Mouse (Mus musculus) erythroid progenitor cell, adult 5-6 weeks (primary cell): Measurements from ENCODE around the gene Coro7. TPM values are rescaled to one million over a fixed set of nuclear protein-coding genes. Genes with fewer than 3 reads are reported as not detected.

ENCODE experiments used
- ATAC-seq: replicated peaks from 2 replicates; pipeline ENCODE4 v1.8.0; 2016; ENCODE audit warnings: moderate number of reproducible peaks, mild to moderate bottlenecking, moderate TSS enrichment, inconsistent platforms; ENCODE audit not compliant: poor library complexity, low FRiP score, severe bottlenecking
- total RNA-seq, 2 experiments: library from RNA; stranded (forward) in 1 of 2; stranded (reverse) in 1 of 2; fragments of 150-400 nt in 1 of 2; fragments of 186-747, 209-891 nt in 1 of 2; gene quantifications; 2 replicates each; pipeline versions ENCODE4 v1.2.3 to v1.2.4; 2015 to 2017; ENCODE audit warnings: low replicate concordance in 2 of 2

Coro7 gene
- total RNA-seq, 2 experiments from 2014 or later: 14.8 to 36.5 TPM

DNA sequence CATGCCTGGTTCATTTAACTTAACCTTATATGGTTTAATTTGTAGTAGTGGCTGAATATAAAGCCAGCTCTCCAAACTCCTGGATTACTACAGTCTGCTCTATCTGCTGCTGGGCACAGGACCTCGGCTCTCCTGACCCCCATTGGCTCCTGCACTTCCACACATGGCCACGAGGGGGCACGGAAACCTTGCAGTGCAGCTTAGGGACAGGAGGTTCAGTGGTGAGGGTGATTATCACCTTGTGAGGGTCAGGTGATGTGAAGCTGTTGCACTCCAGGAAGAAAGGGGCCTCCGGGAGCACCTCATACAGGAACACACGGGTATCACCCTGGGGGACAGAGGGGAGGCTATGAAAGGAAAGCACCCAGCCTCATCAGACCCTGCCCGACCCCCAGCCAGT lies 49.6 kb downstream of the Coro7 start:
- ATAC-seq: peak; percentile 69

DNA sequence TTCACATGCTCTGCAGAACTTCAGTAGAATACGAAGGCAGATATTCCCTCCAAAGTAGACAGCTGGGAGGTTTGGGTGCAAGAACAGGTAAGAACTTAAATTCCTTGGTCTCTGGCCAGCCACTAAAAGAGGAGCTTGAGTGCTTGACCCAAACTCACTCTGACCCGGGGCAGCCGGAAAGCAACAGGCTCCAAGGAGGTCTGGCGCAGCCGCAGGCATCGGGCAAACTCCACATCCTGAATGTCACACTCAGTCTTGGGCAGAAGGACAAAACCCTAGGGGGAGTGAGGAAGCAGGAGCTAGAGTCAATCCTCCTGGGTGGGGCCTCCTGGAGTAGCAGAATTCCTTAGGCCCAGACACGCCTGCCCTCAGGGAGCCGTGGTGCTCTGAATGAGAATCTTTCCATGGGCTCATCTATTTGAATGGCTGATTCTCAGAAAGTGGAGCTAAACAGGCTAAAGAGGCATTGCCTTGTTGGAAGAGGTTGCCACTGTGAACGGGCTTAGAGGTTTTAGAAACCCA lies 50.6 kb downstream of the Coro7 start:
- no peak for ATAC-seq

DNA sequence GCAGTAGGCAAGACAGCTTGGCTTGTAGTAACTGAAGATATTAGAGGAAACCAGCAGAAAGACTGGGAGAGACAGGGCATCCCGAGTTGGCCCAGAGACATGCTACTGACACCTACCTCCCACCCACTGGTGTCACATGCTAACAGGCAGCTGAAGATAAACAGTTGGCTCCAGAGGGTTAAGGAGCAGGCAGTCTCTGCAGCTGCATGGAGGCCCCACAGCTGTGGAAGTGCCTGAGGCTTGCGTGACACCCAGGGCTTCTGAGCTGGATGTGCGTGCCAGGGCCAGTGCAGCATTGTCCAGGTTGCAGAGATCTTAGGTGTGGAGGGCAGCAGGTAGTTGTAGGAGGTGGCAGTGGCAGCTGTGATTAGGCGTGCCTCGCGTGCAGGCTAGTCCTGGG lies 52.5 kb downstream of the Coro7 start:
- no peak for ATAC-seq

DNA sequence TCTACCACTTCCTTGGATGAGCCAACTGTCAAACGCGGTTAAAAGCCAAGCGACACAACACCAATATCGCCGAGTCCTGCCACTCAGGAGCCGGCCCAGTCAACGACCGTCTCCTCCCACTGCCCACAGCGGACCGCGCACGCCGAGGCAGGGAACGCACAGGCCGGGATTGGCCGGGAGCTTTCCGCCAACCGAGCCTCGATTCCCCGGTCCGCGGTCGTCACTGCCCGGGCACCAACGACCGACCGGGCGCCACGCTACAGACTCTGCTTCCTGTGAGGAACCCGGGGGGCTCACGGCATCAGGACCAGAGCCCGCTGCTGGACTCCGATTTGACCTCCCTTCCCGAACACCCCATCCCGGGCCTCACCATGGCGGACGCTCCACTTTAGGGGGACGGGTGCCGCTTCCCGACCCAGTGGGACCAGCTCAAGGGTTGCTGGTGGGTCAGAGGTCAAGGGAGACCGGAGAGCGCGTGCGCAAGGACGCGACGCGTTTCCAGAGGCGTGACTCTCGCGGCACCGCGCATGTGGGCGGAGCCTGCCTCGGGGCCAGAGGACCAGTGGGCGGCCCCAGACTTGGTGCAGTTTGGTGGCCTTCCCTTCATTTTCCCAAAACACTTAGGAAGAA lies 55.0 kb downstream of the Coro7 start, which contains the start of gene Pam16:
TSS of gene Pam16 (minus strand) at position 508 of the 630 bp plus-strand sequence.
- ATAC-seq: peak; percentile 95

DNA sequence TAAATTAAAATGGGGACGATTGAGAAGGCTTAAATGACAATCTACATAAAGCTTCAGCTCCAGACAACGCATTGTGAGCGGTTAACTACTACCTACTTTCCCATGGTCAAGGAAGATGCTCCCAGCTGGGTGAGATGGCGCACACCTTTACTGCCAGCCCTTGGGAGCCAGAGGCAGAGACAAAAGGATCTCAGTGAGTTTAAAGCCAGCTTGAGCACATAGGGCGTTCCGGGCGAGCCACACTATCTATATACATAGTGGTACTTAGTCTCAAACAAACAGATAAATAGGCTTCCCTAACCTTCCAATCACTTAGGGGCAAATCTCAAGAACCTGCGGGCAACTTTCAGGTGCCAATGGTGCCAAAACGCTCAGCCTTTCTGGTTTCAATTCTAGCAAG lies 55.5 kb downstream of the Coro7 start:
- peak; percentile 48 for ATAC-seq

DNA sequence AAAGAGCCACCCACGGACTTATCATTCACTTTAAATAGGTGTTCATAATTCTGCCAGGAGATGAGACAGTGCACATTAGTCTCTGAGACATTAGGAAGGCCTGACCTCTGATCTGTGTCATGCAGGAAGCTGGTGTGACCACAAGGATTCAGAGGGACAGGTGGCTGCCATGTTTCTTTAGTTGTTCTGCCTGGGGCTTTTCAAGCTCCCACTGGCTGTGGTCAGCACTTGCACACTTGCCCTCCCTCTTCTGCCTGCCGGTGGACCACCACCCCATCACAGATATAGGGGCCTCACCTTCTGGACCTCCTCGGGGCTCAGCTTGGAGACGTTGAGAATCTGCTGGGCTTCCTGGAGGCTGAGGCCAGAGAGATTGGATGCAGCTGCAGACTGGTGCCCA lies 62.7 kb downstream of the Coro7 start:
- ATAC-seq: no peak

DNA sequence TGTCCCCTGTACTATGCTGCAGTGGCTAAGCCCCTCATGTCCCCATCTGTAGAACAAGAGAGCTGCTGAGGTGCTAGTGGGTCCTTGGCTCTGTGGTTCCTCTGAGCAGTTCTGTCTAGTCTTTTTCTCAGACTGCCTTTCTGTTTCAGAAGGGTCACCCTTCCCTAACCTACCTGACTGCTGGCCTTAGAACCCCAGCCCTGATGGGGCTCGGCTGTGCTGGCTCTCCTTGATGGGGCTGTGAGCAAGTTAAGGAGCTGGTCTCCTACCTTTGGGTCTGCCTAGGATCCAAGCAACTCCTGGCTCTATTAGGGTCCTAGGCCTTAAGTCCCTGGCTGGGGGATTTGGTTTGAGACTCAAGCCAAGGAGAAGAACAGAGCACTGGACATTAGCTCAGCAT lies 64.3 kb downstream of the Coro7 start:
- ATAC-seq: no peak

DNA sequence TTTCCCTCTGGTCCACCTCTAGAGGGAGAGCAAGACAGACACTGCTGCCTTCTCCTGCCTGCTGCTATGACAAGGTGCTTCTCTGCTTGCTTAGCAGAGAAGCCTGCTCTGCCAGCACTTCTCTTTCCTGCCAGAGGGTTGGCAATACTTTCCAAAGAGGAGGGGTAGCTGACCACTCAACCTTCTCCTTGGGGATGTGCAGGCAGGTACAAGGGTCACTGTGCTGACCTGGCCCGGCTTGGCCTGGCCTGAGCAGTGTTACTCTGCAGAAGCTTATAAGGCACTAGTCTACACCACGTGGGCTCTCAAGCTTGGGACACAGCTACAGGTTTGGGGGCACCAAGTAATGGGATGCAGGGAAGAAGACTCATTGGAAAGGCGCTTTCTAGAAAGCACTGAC lies 64.9 kb downstream of the Coro7 start:
- ATAC-seq: no peak

DNA sequence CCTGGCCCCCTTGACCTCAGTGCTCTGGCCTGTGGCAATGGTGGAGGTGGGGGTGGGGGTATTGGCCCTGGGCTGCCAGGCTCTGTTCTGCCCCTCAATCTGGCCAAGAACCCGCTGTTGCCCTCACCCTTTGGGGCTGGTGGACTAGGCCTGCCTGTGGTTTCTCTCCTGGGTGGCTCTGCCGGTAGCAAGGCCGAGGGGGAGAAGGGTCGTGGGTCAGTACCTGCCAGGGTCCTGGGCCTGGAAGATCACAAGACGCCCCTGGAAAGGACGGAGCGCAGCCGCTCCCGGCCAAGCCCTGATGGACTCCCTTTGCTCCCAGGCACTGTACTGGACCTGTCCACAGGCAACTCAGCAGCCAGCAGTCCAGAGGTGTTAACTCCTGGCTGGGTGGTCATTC lies 65.8 kb downstream of the Coro7 start:
- no peak for ATAC-seq

DNA sequence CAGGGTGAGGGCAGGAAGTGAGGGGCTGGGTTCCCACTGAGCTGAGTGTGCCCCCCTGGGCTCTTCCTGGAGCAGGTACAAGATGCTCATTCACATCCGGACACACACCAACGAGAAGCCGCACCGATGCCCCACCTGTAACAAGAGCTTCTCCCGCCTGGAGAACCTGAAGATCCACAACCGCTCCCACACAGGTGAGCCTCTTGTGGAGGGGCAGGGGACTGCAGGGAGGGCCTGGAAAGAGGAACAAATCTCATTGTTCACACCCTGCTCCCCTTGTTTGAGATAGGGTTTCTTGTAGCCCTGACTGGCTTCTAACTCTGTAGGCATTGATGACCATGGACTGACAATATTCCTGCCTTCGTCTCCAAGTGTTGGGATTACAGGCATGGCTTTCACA lies 67.9 kb downstream of the Coro7 start:
- ATAC-seq: no peak

DNA sequence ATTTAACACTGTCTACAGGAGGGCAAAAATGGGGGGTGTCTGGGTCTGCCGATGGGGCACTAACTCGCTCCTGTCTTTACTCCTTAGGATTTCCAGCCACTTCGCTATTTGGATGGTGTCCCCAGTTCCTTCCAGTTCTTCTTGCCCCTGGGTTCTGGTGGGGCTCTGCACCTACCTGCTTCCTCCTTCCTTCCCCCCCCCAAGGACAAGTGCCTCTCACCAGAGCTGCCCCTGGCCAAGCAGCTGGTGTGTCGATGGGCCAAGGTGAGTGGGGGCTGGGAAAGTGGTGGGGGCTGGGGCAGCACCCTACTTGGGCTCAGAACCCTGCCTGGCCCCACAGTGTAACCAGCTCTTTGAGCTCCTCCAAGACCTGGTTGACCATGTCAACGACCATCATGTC lies 68.4 kb downstream of the Coro7 start:
- ATAC-seq: no peak

DNA sequence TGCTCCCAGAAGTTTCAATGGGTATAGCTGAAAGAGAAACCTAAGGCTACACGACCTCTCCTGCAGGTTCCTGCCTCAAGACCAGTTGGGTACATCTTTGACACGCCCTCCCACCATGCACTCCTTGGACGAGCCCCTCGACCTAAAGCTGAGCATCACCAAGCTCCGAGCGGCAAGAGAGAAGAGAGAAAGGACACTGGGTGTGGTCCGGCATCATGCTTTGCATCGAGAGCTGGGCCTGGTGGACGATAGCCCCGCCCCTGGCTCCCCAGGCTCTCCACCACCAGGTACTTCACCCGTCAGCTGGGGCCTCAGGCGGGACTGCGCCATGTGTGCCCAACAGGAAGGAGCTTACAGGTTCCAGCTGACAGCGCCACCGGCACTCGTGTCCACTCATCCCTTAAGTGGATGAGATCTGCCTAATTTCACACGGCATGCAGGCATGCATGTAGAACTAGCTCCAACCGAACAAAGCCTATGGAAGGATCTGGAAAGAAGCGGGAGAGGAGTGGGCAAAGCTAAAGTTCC lies 71.0 kb downstream of the Coro7 start:
- ATAC-seq: no peak

DNA sequence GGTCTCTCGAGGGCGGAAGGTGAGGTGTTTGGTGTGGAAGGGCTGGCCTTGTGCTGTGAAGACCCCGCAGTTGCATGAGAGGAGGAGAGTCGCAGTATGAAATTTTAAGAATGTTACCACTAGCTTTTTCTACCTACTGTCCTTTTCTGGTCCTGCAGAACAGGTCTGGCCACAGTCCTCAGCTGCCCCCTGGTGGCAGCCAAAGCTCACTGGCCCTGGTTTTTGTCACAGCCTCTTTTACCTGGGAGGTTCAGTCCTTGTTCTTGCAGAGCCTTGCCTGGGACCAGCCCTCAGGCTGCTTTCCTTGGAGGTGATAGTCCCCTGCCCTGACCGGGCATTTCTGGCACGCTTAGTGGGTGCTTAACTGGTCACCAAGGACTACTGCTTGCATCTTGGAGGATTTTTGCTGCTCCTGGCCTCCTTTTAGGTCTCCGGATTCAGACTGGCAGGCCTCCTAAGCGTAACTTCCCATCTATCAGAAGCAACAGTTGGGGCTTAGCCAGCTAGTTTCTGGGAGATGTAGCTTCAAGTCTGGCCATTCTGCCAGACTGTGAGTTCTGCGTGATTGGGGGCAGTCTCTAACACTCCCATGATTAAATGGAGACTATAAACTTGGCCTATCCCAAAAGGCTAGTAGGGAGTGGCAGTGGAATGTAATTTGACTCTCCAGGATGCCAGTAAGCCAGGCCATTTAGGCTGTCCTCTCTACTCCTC lies 71.6 kb downstream of the Coro7 start:
- peak; percentile 64; the same call in 1 of the 2 replicates for ATAC-seq

DNA sequence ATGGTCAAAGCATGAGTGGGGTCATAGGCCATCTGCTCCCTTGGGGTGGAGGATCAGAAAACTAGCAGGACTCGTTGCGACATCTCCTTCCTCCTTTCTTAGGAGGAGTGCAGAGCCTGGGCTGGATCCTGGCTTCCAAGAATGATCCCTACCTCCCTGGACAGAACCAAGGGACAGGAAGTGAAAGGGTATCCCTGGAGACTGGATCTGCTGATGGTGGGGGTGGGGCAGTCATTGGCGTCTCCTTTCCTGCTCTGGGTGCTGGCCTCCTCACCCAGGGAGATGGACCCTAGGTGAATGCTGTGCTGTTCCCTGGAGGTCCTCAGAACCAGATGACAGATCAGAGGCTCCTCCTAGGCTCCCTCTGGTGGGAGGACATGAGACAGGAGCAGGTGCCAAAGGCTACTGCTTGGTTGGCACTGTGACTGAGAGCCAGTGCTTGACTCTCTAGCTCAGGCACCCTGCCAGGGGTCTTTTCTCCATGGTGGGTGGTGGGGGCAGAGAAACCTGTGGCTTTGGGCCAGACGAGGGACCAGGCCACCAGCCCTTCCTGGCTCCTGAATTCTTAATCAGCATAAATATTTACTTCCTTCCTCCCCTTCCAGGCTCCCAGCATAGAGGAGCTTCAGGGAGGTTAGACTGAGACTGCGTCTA lies 73.0 kb downstream of the Coro7 start:
- 0 out of 2 replicates have a peak, but pooled peaks have one; percentile 8 for ATAC-seq

DNA sequence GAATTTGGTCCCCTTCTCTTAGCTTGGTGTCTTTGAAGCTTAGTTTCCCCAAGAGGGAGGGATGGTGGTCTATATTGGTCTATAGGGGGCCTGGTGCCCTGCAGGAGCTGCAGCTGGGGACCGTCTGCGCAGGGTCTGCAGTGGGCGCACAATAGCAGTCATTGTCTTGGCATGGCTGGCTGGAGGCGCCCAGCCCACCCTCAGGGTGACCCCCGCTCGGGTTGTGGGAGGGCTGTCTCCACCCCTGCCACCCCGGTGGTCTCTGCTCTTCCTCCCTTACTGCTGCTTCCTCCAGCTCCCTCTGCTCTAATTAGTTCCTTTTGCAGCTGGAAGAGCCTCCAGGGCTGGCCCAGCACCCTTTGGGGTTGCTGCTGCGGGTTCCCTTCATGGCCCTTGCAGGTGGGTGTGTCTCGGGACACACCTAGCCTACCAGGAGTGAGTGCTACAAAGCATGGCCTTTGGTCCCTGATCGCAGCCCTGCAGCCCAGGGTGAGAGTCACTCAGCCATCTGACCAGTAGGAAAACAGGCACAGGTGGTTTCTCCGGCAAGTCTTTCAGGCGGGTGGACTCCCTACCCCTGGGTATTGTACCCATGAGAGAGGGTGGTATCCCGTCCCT lies 74.0 kb downstream of the Coro7 start:
- ATAC-seq: no peak

DNA sequence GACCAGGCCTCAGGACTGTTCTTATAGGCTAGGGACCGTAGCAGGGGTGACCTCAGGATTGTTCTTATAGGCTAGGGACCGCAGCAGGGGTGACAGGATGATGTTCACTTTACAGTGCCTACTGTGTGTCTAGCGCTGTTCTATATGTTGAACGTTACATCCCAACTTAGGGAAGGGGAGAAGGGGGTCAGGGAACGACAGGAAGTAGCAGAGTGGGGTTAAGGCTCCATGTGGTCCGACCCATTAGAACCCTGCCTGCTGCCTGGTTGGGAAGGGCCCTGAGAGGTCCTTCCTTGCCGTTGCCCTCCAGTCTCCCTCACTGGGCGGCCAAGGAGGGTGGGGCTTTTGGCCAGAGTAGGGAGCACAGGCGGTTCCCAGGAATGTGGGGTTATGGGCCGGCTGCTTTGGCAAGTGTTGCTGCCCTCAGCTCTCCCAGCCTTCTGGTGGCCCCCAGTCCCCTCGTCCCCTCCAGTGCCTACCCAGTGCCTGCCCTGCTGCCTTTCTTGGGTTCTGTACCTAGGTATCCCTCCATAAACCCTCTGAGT lies 75.2 kb downstream of the Coro7 start:
- no peak for ATAC-seq

DNA sequence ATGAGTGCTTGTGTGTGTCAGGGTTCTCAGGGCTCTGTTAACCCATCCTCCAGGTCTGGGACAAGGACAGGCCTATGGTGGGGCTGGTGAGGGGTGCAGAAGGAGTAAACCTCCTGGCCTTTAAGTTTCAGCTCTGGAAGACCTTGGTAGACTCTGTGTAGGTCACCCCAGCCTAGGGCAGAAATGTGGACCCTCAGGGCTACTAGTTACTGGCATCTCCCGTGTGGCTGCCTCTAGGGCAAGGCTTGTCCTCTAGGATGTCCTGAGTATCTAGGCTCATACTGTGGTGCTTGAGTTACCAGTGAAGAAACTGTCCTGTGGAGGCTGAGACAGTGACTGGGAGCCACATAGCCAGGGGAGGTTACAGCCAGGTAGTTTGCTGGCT lies 76.1 kb downstream of the Coro7 start:
- no peak for ATAC-seq

DNA sequence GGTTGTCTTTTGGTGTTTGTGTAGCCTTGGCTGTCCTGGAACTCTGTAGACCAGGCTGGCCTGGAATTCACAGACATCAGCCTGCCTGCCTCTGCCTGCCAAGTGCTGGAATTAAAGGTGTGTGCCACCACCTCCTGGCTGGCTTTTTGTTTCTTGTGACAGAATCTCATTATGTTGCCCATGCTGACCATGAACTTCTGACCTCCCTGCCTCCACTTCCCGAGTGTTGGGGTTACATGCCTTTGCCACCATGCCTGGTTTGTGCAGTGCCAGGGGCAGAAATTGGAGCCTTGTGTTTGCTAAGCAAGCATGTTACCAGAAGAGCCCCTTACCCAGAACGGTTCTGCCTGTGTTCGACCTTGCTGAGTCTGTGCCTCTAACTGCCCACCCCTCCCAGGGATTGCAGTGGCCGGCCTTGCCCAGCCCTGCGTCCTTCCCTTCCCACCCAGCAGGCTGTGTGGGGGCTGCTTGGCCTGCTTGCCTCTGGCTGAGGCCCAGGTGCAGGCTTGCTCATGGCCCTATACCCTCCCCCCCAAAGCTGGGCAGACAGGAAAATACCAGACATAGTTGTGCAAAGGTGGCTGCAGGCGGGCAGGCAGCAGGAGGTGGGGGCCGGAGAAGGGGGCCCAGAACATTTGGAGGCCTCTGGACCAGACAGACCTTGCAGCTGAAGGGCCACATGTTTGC lies 76.7 kb downstream of the Coro7 start:
- no peak for ATAC-seq

DNA sequence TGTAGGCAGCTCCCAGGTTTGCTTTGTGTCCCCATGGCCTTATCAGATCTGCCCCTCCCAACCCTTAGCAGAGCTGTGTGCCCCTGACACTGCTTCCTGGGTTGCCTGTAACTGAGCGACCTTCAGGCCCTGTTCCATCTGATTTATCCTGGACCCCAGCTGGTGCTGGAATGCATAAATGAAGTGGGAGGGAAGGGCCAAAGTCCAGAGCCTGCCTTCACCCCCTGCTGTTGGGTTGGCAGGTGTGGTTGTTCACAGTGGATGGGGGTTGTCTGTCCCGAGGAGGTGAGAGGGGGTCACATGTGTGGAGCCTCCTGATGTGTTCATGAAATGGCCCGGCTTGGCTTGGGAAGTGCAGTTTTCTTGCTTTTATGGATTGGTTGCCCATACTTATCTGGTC lies 77.4 kb downstream of the Coro7 start:
- no peak for ATAC-seq
